Mouse (Mus musculus): ENCODE measurements at regions not wholly inside any gene's neighbourhood (a gene's known extent, or its start where the extent isn't known, plus 50 kb on each side); places are given as distances from the start of the nearest gene placed in this dataset.

- DNase-seq, result no peak
Measured at GRCm38 (mm10) chr15:62056889-62057288, 1134.1 kb upstream of the A1bg start.

- DNase-seq, result peak; percentile 97
Measured at GRCm38 (mm10) chr15:62056401-62056800, 1133.6 kb upstream of the A1bg start.

- no peak for DNase-seq
Measured at GRCm38 (mm10) chr15:62055011-62055410, 1132.2 kb upstream of the A1bg start.

DNA sequence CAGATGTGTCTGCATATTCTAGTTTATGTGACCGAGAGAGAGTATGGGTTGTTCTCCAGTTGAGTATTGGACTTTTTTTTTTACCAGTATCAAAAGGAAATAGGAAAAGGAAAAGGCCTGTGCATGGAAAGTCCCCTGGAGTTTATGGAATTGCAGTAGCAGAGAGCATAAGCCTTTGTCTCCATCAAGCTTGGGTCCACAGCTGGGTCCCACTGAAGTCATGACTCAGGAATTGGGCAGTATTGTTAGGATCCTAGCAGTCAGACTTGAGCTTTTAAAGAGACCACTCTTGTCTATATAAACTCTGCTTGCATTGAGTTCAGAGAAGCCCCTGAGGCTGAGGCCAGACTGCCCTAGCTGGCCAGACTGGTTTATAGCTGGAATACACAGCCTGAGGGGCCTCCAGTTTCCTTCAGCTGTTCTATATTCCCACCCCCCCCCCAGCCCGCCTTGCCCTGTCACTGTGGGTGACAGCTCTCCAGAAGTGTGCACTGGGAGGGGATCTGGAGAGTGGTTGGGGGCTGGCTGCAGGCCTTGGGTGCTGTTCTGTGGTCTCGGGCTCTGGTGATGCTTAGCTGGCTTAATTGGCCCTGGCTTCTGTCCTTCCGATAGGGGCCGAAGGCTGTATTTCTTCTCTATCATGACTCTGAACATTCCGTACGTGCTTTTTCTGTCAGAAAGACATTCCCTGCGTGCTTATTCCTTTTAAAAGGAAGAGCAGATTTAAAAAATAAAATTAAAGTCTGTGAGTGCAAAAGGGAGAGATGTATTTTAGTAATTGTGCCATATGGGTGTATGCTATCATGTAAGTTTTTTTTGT, 1130.8 kb upstream of the A1bg start:
- peak; percentile 75 for DNase-seq

GRCm38 (mm10) chr15:62049416-62049815, 1126.6 kb upstream of the A1bg start:
- peak; percentile 88 for DNase-seq

- DNase-seq, result no peak
Measured at GRCm38 (mm10) chr15:62048981-62049380, 1126.2 kb upstream of the A1bg start.

DNA sequence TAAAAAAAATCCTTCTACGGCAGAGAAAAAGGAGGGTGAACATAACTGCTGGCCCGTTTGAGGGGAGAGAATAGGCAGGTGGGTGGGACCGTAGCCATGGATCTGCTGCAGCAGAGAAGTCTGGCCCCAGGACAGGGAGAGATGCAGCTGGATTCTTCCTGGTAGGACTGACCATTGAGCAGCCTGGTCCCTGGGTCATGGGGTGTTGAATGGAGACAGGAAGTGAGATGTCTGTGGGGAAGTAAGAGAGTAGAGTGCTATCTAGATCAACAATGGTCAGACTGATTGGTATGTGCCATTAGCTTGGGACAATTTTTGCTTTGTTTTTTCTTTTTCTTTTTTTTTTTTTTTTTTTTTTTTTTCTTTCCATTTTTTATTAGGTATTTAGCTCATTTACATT, 1123.5 kb upstream of the A1bg start:
- DNase-seq, result peak; percentile 92

GRCm38 (mm10) chr15:62044654-62045335, 1122.0 kb upstream of the A1bg start:
- DNase-seq, result peak; percentile 68

DNA sequence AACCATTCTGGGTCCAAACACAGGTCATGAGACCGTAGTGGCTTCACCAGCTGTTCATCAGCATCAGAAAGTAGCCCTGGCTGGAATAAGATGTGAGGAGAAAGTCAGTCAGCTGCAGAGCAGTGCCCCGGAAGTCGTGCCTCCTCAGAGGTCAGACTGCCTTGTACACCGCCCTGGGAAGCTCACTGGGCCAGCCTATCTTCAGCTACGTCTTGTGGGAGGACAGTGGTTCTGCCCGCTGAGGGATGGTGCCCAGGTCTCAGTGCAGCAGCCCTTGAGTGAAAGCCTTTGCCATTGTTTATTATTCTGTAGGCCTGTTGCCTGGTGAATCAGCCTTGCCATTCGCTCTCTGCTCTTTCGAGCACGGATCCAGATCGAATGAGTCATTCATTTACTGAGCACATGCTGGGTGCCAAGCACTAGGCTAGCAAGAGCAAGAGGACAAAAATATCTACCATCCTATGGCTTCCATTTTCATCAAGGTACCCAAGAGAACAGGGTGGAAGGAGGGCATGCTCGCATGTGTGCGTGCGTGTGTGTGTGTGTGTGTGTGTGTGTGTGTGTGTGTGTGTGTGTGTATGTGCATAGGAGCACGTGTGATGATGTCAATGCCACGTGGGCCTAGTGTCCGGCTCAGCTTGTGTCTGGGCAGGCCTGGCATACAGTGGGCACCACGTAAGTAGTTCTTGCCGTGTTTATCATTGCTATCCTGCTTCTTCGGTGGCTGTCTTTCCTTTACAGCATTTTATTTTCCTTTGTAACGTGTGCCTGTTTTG, 1121.0 kb upstream of the A1bg start:
- DNase-seq, result peak; percentile 95

GRCm38 (mm10) chr15:62042924-62043504, 1120.2 kb upstream of the A1bg start:
- peak; percentile 80 for DNase-seq
